Mouse (Mus musculus) gastrocnemius, adult 2 months (tissue): ENCODE results near the gene Neurod2. TPM values are rescaled to one million over a fixed set of nuclear protein-coding genes. Genes with fewer than 3 reads are reported as not detected.

Source experiments
- DNase-seq: peaks from one replicate; pipeline ENCODE4 v3.0.0; 2022
- H3K27ac ChIP-seq: fragments of 200-600 bp; 2 replicates; pipeline ENCODE4 v1.8.1; 2022; ENCODE audit warnings: mild to moderate bottlenecking
- H3K4me3 ChIP-seq: fragments of 200-600 bp; 2 replicates; pipeline ENCODE4 v1.8.1; 2022; ENCODE audit warnings: mild to moderate bottlenecking, moderate library complexity
- CTCF ChIP-seq: fragments of 200-600 bp; IDR thresholded peaks from 2 replicates; pipeline ENCODE4 v1.8.1; 2022; ENCODE audit warnings: antibody characterized with exemption, mild to moderate bottlenecking, moderate library complexity
- intact Hi-C: fragments of 180-260 bp; cut with DNase I; formaldehyde crosslinking; loops from one replicate; pipeline ENCODE4 v1.15.1; 2025
- total RNA-seq, 2 experiments: library from RNA; stranded (reverse); gene quantifications; 2 replicates each; pipeline ENCODE4 v1.2.3; 2021

Gene Neurod2
- total RNA-seq, 2 experiments from 2014 or later, result not detected

- no peak for DNase-seq
- no peak for TF ChIP-seq CTCF
- intact Hi-C loops, result no loop called here
- H3K27ac ChIP-seq, result no peak overlapping the region
- H3K4me3 ChIP-seq, result peak overlapping the region; percentile 50
Observed at GRCm38 (mm10) chr11:98327136-98328030, 2.1 kb downstream of the Neurod2 start.

DNA sequence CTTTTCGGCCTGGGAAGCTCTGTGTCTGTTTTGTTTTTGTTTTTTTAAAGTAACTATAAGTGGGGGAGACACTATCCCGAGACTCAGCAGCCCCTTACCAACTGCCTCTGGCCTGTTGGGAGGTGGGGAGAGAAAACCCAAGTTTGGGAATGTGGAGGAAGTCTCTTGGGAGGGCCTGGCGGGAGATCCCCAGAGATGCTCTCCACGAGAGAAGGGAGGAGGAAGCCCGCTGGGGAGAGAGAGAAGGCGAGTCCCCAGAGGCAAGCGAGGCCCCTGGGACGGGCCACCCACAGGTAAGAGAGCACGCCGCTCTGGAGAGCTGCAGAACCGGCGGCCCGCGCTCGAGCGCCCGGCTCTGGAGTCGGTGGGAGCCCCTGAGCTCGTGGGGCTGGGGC is 2.7 kb downstream of the Neurod2 start:
- Histone ChIP-seq H3K27ac (no peak overlapping the region), H3K4me3 (peak overlapping the region; percentile 50)
- DNase-seq, result no peak
- no peak for TF ChIP-seq CTCF
- intact Hi-C loops, result no loop called here

DNA sequence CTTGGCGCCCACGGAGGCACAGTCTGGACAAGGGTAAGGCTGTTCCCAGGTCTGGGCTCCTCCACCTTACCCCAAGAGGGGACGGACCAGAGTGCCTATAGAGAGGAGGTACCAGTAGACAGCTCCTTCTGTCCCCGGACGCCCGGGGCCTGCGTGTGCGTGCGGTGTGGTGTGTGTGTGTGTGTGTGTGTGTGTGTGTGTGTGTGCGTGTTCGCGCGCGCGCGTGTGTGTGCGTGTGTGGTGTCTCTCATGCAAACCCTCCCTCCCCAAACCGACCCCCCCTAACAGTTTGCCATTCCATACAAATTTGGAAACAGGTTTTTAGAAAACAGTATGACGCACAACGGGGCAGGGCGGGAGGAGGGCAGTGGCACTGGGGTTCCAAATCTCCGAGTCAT is 3.6 kb downstream of the Neurod2 start:
- no peak overlapping the region for H3K4me3 ChIP-seq
- intact Hi-C loops, result no loop called here
- DNase-seq, result no peak
- TF ChIP-seq CTCF, result no peak
- no peak overlapping the region for H3K27ac ChIP-seq

DNA sequence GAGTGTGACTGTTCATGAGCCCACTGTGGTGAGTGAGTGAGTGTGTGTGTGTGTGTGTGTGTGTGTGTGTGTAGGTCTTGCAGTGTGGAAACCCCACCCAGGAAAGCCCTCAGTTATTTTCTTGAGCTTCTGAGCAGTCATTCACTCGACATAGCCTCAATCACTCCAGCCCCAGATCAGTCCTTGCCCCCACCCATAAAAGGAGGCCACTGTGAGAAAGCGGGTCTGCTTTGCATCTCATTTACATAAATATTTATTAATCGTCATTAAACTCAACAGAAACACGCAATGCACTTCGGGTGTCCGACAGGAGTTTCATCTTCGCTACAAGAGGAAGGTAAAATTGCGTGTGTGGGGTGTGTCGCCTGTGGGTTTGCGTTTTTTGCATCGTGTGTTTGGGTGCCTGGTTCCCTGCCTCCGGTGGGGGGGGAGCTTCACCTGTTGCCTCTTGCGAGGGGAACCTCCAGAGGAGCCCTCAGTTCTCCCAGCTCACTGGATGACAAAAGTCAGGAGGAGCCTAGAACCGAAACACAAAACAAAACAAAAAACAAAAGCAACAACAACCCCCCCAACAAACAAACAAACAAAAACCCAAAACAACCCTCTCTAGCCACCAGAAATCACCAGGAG is 4.1 kb downstream of the Neurod2 start:
- no peak for DNase-seq
- Histone ChIP-seq H3K4me3 (no peak overlapping the region), H3K27ac (no peak overlapping the region)
- TF ChIP-seq CTCF, result no peak
- intact Hi-C loops, result no loop called here

GRCm38 (mm10) chr11:98323933-98324332 is 5.5 kb downstream of the Neurod2 start:
- TF ChIP-seq CTCF, result no peak
- Histone ChIP-seq H3K4me3 (no peak overlapping the region), H3K27ac (no peak overlapping the region)
- intact Hi-C loops, result no loop called here
- DNase-seq, result no peak

- intact Hi-C loops, result no loop called here
- H3K4me3 ChIP-seq, result no peak overlapping the region
- no peak for TF ChIP-seq CTCF
- H3K27ac ChIP-seq, result no peak overlapping the region
- DNase-seq, result no peak
Observed at GRCm38 (mm10) chr11:98323136-98323866, 6.1 kb downstream of the Neurod2 start.

DNA sequence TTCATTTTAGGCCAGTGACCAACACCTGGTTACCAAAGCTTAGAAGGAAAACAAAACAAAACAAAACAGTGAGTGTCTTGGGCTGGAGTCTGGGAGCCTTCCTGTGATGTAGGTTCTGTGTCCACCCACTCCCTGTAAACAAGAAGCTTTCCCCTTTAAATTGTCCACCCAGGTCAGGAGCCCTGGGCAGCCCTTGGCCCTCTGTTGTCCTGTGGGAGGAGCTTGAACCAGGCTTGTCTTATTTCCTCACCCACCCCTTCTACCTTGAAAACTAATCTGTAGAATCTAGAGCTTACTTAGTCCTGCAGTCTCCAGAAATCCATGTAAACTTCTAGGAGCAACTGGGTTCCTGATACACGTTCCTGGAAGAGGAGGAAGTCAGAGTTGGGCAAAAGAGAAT is 7.3 kb downstream of the Neurod2 start:
- TF ChIP-seq CTCF, result no peak
- no peak overlapping the region for H3K4me3 ChIP-seq
- H3K27ac ChIP-seq, result no peak overlapping the region
- intact Hi-C loops, result no loop called here
- no peak for DNase-seq

DNA sequence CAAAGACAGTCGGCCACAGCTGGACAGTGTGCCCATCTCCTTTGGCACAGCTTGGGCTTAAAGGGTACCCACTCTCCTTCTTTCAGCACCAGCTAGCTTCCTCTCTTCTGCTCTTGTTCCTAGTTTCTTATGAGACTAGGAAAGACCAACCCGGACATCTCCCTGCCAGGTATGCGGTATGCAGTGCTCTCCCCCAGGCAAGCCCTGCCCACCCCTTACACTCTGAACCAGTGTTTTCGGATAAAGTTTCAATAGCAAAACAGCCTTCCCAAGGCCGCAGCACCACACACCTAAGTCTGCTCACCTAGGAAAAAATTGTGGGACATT is 7.8 kb downstream of the Neurod2 start:
- no peak for TF ChIP-seq CTCF
- Histone ChIP-seq H3K4me3 (no peak overlapping the region), H3K27ac (no peak overlapping the region)
- intact Hi-C loops, result no loop called here
- DNase-seq, result no peak

DNA sequence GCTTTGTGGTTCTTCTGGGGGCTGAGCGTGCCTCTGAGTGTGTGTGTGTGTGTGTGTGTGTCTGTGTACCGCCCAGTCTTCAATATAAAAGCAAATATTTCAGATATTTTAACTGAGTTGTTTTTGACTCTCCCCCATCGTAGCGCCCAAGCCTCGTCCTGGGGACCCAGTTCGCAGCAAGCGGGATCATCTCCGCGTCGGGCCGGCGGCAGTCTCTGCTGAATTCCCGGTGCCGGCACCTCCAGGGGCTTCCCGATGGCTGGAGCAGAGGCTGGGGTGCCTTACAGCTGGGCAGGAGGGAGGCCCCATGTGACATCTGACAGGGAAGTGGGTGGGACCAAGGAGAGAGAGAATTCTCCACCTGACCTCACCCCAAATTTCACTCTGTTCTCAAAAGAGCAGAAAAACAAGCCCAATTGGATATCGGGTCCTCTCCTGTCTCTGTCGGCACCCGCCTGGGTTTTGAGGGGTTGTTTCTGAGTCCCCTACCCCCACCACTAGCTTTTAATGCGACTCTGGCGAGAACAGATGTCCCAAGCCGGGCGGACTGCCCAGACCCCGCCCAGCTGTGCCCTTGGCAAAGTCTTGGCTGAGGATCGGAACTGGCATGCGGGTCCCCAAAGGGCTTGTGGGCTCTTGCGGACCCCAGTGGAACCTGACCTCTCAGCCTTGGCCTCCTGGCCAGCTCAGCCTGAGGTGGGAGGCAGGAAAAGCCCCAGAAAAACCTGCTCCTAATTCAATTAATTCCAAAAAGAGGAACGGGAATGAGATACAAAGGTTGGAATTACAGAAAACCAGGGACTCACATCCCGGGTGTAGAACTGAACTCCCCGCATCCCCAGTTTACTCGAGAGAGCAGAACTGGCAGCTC is 8.4 kb downstream of the Neurod2 start:
- no peak for DNase-seq
- H3K4me3 ChIP-seq, result no peak overlapping the region
- intact Hi-C loops, result no loop called here
- no peak for TF ChIP-seq CTCF
- no peak overlapping the region for H3K27ac ChIP-seq

GRCm38 (mm10) chr11:98320381-98320780 is 9.1 kb downstream of the Neurod2 start:
- no peak overlapping the region for H3K27ac ChIP-seq
- no peak overlapping the region for H3K4me3 ChIP-seq
- no peak for DNase-seq
- no peak for TF ChIP-seq CTCF
- intact Hi-C loops, result no loop called here

- Histone ChIP-seq H3K27ac (no peak overlapping the region), H3K4me3 (no peak overlapping the region)
- intact Hi-C loops, result no loop called here
- no peak for DNase-seq
- no peak for TF ChIP-seq CTCF
Observed at GRCm38 (mm10) chr11:98319944-98320343, 9.5 kb downstream of the Neurod2 start.

DNA sequence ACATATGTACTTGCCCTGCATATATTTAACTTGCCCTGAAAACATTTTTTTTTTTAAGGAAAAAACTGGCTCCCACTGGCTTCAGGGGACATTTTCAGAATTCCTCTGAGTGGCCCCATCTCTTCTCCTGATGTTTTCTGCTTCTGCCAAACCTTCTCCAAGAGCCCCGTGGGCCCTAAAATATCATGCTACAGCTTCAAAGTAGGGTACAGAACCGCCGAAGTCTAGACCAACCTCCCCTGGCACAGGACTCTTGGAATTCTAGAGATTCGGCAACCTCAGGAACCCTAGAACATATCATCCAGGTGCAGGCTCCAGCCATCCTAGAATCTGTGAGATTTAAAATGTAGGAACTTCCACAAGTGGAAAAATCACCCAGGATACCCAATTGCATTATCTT is 9.9 kb downstream of the Neurod2 start:
- no peak for DNase-seq
- Histone ChIP-seq H3K4me3 (no peak overlapping the region), H3K27ac (no peak overlapping the region)
- intact Hi-C loops, result no loop called here
- no peak for TF ChIP-seq CTCF
